Mouse (Mus musculus) liver, postnatal 0 days (tissue): ENCODE data around the gene Gls2.

Experiments used
- CTCF ChIP-seq: sonication (generic); IDR thresholded peaks from 2 replicates; pipeline ENCODE4 v1.5.1; 2016; ENCODE audit warnings: antibody characterized with exemption, low read depth
- EP300 ChIP-seq: IDR thresholded peaks from 2 replicates; pipeline ENCODE4 v1.6.1; 2016; ENCODE audit warnings: antibody characterized with exemption, low read depth, mild to moderate bottlenecking

- TF ChIP-seq CTCF (no peak), EP300 (no peak)
Measured at GRCm38 (mm10) chr10:128191472-128191871, 2.8 kb upstream of the Gls2 start.
